Mouse (Mus musculus): Measurements from ENCODE around the gene Pp2d1. TPM values are rescaled to one million over a fixed set of nuclear protein-coding genes. Genes with fewer than 3 reads are reported as not detected.
"Not testable (repeated sequence)": the region's sequence is repeated elsewhere in the genome, so short reads cannot be mapped to it uniquely, and the experiment has no call there.

The Pp2d1 gene
- 0.18 and 0.29 TPM in 2 replicates for polyA plus RNA-seq (2016; fragmentation: Nextera tagmentation; extraction: Ambion mirVana)

DNA sequence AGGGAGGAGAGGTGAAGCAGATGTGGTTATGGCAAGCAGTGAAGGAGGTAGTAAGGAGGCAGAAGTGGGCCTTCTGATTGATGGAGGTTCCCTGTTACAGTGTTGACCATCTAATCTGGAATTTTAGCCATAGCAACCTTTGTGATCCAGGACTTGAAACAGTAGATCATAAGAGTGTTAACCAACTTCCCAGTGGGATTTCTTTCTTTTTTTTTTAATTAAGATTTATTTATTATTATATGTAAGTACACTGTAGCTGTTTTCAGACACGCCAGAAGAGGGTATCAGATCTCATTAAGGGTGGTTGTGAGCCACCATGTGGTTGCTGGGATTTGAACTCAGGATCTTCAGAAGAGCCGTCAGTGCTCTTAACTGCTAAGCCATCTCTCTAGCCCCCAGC is at the start of gene Pp2d1:
Pp2d1 (minus strand) TSS at position 101 of the 400 bp plus-strand sequence.
- H3K4me1 ChIP-seq (replicated peaks); H3K9me3 ChIP-seq; H3K27me3 ChIP-seq (ENCODE audit: insufficient read depth, poor library complexity, severe bottlenecking); H3K36me3 ChIP-seq; DNase-seq (ENCODE audit: low spot score); H3K27ac ChIP-seq; H3K4me3 ChIP-seq: not testable (repeated sequence)
- 81% methylated on average over 2 of the region's 2 CpGs for WGBS

DNA sequence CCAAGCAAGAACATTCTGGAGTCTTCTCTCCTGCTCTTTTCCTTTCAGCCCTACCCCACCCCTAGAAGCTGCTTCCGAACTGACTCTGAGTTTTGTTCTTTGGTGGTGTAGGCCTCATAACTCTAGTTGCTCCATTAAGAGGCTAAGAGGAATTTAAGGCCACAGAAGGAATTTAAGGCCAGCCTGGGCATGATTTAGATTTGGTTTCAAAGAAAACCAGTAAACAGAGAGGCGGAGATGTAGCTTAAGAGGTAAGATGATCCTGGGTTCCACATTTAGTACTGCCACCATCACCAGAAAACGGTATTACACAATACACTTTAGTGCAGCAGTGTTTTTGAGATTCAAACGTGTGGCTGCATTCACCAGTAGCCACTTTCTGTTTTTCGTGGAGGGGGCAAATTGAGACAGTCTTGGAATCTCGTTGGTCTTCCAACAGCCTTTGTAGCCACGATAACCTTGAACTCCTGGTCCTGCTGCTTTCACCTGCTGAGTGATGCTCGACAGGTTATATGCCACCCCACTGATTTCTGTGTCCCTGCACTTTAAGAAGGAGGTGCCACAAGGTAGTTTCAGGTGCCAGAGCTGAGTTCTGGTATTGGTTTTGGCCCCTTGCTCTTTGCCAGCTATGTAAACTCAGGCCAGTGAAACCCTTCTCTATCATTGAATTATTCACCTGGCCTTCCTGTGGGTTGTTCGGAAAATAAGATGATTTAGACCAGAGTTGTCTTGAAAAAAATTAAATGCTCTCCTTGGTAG is 49.0 kb upstream of the Pp2d1 start:
- H3K27ac ChIP-seq = no peak overlapping the region
- peaks cover 6% of the 10 kb centered on the region for H3K4me1 ChIP-seq (replicated peaks)
- WGBS = 85% methylated on average over 9 of the region's 9 CpGs
- H3K36me3 ChIP-seq = no peaks in the 10 kb centered on the region
- H3K9me3 ChIP-seq = no peaks in the 10 kb centered on the region
- no peak overlapping the region for H3K4me3 ChIP-seq
- H3K27me3 ChIP-seq (ENCODE audit: insufficient read depth, poor library complexity, severe bottlenecking) = no peaks in the 10 kb centered on the region
- no peak for DNase-seq (ENCODE audit: low spot score)

DNA sequence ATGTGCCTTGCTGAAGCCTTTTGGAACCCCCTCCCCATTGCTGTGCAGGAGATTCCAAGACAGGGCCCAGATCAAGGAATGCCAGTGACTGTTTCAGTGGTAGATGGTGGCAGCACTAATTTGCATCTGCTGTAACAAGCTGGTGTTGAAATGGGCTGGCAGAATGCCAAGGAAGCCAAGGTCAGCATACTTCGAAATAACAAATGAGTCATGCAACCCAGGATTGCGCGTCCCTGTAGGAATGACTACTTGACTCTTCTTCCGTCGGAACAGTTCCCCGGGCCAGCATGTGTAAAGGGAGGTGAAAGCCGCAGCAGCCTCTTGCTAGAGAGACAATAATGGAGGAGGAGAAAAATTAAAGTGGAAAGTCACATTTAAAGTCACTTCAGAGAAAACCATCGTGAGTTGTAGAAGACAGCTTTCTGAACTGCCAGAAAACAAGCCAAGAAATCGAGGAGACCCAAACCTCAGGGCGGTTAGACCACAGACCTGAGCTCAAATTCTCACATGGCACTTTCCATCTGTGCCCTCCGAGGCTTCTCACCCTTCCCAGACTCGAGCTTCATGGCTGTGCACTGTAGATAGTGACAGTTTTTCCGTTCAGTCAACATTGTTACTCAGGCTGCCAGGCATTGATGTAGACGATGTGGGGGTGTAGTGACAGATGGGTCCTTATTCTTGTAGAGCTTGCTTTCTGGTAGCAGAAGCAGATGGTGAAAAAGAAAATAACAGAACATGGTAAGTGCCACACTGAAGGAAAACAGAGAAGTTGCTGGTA is 48.0 kb upstream of the Pp2d1 start:
- H3K27me3 ChIP-seq (ENCODE audit: insufficient read depth, poor library complexity, severe bottlenecking) = no peaks in the 10 kb centered on the region
- no peak overlapping the region for H3K27ac ChIP-seq
- no peaks in the 10 kb centered on the region for H3K9me3 ChIP-seq
- H3K4me3 ChIP-seq = no peak overlapping the region
- H3K36me3 ChIP-seq = no peaks in the 10 kb centered on the region
- no peak for DNase-seq (ENCODE audit: low spot score)
- 82% methylated on average over 14 of the region's 14 CpGs for WGBS
- H3K4me1 ChIP-seq (replicated peaks) = peaks cover 6% of the 10 kb centered on the region

DNA sequence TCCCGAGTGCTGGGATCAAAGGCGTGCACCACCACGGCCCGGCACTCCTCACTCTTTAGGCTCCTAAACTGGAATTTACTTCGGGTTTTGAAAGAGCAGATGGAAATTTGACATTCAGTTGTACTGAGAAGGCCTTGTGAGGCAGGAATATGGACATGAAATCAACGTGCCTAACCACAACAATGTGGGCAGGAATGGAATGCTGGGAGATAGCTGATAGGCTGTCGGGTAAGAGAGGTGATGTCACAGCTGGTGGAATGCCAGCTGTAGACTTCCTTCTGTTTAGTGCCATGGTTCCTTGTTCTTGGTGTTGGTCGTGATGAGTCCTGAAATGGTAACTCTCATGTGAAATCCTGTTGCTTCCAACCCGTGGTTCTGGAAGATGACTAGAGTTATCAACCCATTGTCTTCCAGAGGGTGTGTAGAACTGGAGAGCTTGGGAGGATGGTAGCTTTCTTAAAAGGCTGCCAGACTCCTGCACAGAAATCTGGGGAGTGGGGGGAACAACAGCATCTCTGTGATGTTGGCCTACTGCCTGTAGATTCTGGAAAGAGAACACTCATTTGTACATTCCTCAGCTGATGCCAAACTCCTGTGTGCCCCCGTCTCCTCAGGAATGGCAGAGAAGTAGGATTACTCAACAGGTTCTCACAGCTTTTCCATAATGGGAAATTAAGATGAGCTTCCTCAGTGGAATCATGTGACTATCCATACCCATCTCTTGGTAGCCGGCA is 44.8 kb upstream of the Pp2d1 start:
- DNase-seq (ENCODE audit: low spot score) = no peak
- no peaks in the 10 kb centered on the region for H3K9me3 ChIP-seq
- no peaks in the 10 kb centered on the region for H3K27me3 ChIP-seq (ENCODE audit: insufficient read depth, poor library complexity, severe bottlenecking)
- H3K4me3 ChIP-seq = no peak overlapping the region
- H3K4me1 ChIP-seq (replicated peaks) = peaks cover 7% of the 10 kb centered on the region
- no peak overlapping the region for H3K27ac ChIP-seq
- H3K36me3 ChIP-seq = no peaks in the 10 kb centered on the region
- WGBS = 92% methylated on average over 11 of the region's 11 CpGs

DNA sequence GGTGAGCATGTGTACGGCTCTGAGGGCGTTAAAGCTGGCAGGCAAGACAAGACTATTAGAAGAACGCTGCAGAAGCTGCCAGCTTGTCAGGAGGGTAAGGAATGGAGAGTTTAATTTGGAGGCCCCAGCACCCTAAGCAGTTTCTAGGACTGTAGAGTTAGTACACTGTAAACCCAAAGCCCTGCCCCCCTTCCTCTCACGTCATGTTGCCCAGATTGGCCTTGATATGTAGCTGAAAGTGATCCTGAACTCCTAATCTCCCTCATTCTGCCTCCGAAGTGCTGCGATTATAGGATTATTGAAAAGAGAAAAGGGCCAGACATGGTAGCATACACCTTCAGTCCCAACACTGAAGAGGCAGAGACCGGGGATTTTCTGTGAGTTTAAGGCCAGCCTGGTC is 43.6 kb upstream of the Pp2d1 start:
- no peaks in the 10 kb centered on the region for H3K36me3 ChIP-seq
- H3K9me3 ChIP-seq = no peaks in the 10 kb centered on the region
- H3K27ac ChIP-seq = no peak overlapping the region
- WGBS = 93% methylated on average over 7 of the region's 7 CpGs
- no peak for DNase-seq (ENCODE audit: low spot score)
- peaks cover 15% of the 10 kb centered on the region for H3K4me1 ChIP-seq (replicated peaks)
- no peaks in the 10 kb centered on the region for H3K27me3 ChIP-seq (ENCODE audit: insufficient read depth, poor library complexity, severe bottlenecking)
- no peak overlapping the region for H3K4me3 ChIP-seq

DNA sequence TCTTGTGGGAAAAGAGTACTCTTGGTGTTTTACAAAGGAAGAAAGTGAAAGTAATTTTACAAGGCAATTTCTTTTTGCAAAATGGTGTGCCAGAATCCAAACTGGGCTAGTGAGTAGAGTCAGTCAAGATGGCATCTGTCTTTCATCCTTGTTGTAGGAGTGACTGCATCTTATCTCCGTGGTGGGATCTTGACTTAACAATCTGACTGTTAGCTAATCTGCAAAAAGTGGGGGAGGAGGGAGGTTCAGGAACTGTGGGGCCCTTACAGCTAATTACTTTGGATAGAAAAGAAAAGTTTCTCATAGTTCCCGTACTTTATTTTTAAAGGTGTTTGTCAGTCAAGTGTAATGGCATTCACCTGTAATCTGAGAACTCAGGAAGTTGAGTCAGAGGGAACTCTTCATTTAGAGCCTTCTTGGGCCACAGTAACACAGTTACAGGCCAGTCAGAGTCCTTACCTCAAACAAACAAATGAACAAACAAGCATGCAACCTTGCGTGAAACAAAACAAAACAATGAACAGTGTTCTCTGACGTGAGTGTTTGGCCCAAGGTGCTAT is 42.9 kb upstream of the Pp2d1 start:
- H3K27ac ChIP-seq = no peak overlapping the region
- H3K4me1 ChIP-seq (replicated peaks) = peaks cover 12% of the 10 kb centered on the region
- no peak overlapping the region for H3K4me3 ChIP-seq
- WGBS = 69% methylated on average over 4 of the region's 4 CpGs
- H3K36me3 ChIP-seq = no peaks in the 10 kb centered on the region
- no peaks in the 10 kb centered on the region for H3K9me3 ChIP-seq
- DNase-seq (ENCODE audit: low spot score) = no peak
- no peaks in the 10 kb centered on the region for H3K27me3 ChIP-seq (ENCODE audit: insufficient read depth, poor library complexity, severe bottlenecking)

DNA sequence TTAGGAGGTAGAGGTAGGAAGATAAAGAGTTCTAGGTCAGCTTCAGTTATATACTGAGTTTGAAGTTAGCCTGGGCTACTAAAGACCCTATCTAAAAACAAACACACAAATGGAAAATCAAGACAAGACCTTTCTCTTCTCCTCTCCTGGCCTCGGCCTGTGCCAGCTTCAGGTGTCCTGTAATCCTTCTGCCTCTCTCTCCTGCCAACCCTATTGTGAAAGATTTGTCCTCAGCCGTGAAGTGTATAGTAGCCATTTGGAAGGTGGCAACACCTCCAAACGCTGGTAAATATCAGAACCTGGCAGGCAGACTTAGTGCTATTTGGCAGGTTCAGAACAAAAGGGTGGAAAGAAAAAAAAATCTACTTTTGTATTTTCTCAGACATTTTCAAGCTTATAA is 41.0 kb upstream of the Pp2d1 start:
- H3K9me3 ChIP-seq = no peaks in the 10 kb centered on the region
- H3K27me3 ChIP-seq (ENCODE audit: insufficient read depth, poor library complexity, severe bottlenecking) = no peaks in the 10 kb centered on the region
- H3K4me1 ChIP-seq (replicated peaks) = peaks cover 9% of the 10 kb centered on the region
- no peaks in the 10 kb centered on the region for H3K36me3 ChIP-seq
- no peak overlapping the region for H3K27ac ChIP-seq
- WGBS = 79% methylated on average over 3 of the region's 3 CpGs
- DNase-seq (ENCODE audit: low spot score) = no peak
- no peak overlapping the region for H3K4me3 ChIP-seq

DNA sequence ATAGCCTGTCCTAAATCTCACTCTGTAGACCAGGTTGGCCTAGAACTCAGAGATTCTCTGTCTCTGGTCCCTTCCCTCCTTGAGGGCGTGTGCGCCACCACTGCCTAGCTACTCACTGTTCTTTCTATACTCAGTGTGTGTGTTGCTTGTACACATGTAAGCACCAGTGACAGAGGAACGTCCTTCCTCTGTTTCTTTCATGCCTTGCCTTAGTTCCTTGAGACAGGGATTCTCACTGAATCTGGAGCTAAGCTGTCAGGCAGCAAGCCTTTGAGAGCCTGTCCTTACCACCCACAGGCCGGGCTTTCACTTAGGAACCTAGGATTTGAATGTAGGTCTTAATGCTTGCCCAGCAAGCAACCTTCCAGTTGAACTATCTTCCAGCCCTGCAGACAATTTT is 40.4 kb upstream of the Pp2d1 start:
- 61% methylated on average over 4 of the region's 4 CpGs for WGBS
- no peak overlapping the region for H3K4me3 ChIP-seq
- H3K9me3 ChIP-seq = no peaks in the 10 kb centered on the region
- H3K4me1 ChIP-seq (replicated peaks) = peaks cover 9% of the 10 kb centered on the region
- H3K36me3 ChIP-seq = no peaks in the 10 kb centered on the region
- H3K27me3 ChIP-seq (ENCODE audit: insufficient read depth, poor library complexity, severe bottlenecking) = no peaks in the 10 kb centered on the region
- H3K27ac ChIP-seq = no peak overlapping the region
- no peak for DNase-seq (ENCODE audit: low spot score)

DNA sequence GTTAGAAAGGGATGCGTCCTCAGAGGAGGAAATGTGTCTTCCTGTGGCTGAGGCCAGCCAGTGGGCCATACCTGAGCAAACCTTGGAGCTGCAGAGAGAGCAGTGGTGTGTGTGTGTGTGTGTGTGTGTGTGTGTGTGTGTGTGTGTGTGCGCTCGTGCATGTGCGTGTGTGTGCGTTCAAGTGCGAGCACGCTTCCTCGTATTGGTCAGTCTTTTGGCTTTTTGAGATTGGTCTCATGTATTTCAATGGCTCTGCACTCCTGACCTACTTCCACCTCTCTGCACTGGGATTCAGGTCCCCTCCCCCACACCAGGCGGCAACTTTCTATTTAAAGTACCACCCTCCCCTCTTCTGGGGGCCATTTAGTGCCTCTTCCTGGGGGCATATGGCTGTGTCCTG is 39.5 kb upstream of the Pp2d1 start:
- H3K4me1 ChIP-seq (replicated peaks) = peaks cover 9% of the 10 kb centered on the region
- H3K4me3 ChIP-seq = no peak overlapping the region
- 63% methylated on average over 9 of the region's 9 CpGs for WGBS
- DNase-seq (ENCODE audit: low spot score) = no peak
- H3K27ac ChIP-seq = no peak overlapping the region
- no peaks in the 10 kb centered on the region for H3K36me3 ChIP-seq
- H3K27me3 ChIP-seq (ENCODE audit: insufficient read depth, poor library complexity, severe bottlenecking) = no peaks in the 10 kb centered on the region
- H3K9me3 ChIP-seq = no peaks in the 10 kb centered on the region

DNA sequence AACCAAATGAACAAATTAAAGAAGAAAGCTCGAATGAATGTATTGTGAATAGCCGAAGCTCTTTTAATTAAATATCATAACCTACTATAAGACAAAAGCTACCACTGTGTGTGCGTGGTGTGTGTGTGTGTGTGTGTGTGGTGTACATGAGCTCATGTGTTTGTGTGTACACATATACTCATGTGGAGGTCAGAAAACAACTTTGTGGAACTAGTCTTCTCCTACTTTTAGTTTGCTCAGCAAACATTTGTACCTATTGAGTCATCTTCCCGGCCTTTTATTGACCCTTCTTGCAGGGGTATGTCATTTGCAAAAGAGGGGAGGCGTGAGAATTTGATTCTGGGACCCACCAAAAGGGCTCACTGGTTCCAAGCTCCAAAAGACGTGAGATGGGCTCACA is 39.0 kb upstream of the Pp2d1 start:
- H3K9me3 ChIP-seq = no peaks in the 10 kb centered on the region
- no peaks in the 10 kb centered on the region for H3K27me3 ChIP-seq (ENCODE audit: insufficient read depth, poor library complexity, severe bottlenecking)
- peaks cover 9% of the 10 kb centered on the region for H3K4me1 ChIP-seq (replicated peaks)
- WGBS = 85% methylated on average over 6 of the region's 6 CpGs
- DNase-seq (ENCODE audit: low spot score) = no peak
- H3K4me3 ChIP-seq = no peak overlapping the region
- H3K36me3 ChIP-seq = no peaks in the 10 kb centered on the region
- no peak overlapping the region for H3K27ac ChIP-seq

DNA sequence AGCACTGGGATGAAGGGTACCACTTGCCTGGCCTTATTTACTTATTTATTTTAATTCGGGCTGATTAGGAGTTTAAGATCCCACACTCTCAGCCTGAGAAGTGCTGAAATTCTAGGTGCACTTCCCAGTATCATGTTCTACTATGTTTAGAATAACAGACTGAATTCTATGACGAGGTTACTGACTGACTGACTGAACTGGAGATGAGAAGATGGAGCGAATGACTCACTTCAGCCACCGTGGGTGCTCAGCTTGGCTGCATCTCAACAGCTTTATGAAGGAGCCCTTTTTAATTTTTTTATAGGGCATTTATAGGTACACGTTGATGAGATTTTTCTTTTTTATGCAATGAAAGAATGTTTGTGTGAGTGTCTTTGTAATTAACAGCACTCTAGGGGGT is 38.5 kb upstream of the Pp2d1 start:
- no peaks in the 10 kb centered on the region for H3K27me3 ChIP-seq (ENCODE audit: insufficient read depth, poor library complexity, severe bottlenecking)
- H3K27ac ChIP-seq = no peak overlapping the region
- DNase-seq (ENCODE audit: low spot score) = no peak
- H3K36me3 ChIP-seq = no peaks in the 10 kb centered on the region
- H3K9me3 ChIP-seq = no peaks in the 10 kb centered on the region
- WGBS = 86% methylated on average over 5 of the region's 5 CpGs
- no peak overlapping the region for H3K4me3 ChIP-seq
- H3K4me1 ChIP-seq (replicated peaks) = peaks cover 9% of the 10 kb centered on the region

DNA sequence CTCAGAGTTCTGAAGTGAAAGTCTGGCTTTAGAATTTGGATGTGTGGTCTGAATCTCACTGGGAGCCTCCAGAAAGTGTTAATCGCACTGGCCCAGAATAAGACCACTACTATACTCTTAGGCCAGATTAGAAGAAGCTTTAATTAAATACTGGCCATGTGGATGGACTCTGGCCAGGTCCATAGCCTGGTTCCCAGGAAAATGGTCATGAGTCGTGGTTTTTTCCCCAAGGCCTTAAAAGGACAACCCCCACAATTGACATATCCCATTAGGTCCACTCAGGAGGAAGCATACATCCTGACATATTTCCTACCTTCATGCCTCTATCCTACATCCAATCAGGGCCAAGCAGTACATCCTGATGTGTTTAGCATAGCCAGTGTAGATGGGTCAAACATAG is 37.9 kb upstream of the Pp2d1 start:
- Histone ChIP-seq H3K36me3 (no peaks in the 10 kb centered on the region), H3K27me3 (ENCODE audit: insufficient read depth, poor library complexity, severe bottlenecking) (no peaks in the 10 kb centered on the region), H3K4me3 (no peak overlapping the region), H3K9me3 (no peaks in the 10 kb centered on the region), H3K4me1 (replicated peaks) (peaks cover 9% of the 10 kb centered on the region), H3K27ac (no peak overlapping the region)
- no peak for DNase-seq (ENCODE audit: low spot score)
- 87% methylated on average over 2 of the region's 2 CpGs for WGBS
